Mouse (Mus musculus) liver, adult 2 months (tissue): ENCODE data around the gene Ptges2. TPM values are rescaled to one million over a fixed set of nuclear protein-coding genes. Genes with fewer than 3 reads are reported as not detected.

Source experiments
- DNase-seq: peaks from one replicate; pipeline ENCODE4 v3.0.0-alpha.2; 2011; ENCODE audit warnings: low read depth, low spot score; ENCODE audit errors: extremely low read depth
- H3K27ac ChIP-seq: fragments of 200-500 bp; replicated peaks from 2 replicates; pipeline ENCODE4 v1.5.1; 2012; ENCODE audit warnings: low read depth, mild to moderate bottlenecking, control low read depth, inconsistent platforms, low read length; ENCODE audit not compliant: insufficient read depth
- H3K27me3 ChIP-seq: fragments of 200-500 bp; 2 replicates; pipeline ENCODE4 v1.6.1; 2012; ENCODE audit warnings: mild to moderate bottlenecking, moderate library complexity, low read length, inconsistent platforms; ENCODE audit not compliant: control insufficient read depth, insufficient read depth
- H3K36me3 ChIP-seq: fragments of 200-500 bp; 2 replicates; pipeline ENCODE4 v1.6.1; 2012; ENCODE audit warnings: low read length, inconsistent platforms; ENCODE audit not compliant: control insufficient read depth, insufficient read depth
- H3K4me1 ChIP-seq: fragments of 200-500 bp; 2 replicates; pipeline ENCODE4 v1.6.1; 2011; ENCODE audit warnings: low read length; ENCODE audit not compliant: control insufficient read depth, insufficient read depth
- H3K4me3 ChIP-seq: fragments of 200-500 bp; 2 replicates; pipeline ENCODE4 v1.5.1; 2011; ENCODE audit warnings: low read depth, mild to moderate bottlenecking, control low read depth, low read length, moderate library complexity; ENCODE audit not compliant: insufficient read depth
- H3K79me2 ChIP-seq: fragments of 200-500 bp; 2 replicates; pipeline ENCODE4 v1.6.1; 2012; ENCODE audit warnings: inconsistent platforms, mild to moderate bottlenecking, low read length, moderate library complexity; ENCODE audit not compliant: control insufficient read depth, insufficient read depth
- H3K9ac ChIP-seq: fragments of 200-500 bp; 2 replicates; pipeline ENCODE4 v1.6.1; 2012; ENCODE audit warnings: low read depth, mild to moderate bottlenecking, control low read depth, inconsistent platforms, low read length
- CTCF ChIP-seq: fragments of 200-500 bp; IDR thresholded peaks from 2 replicates; pipeline ENCODE4 v1.5.1; 2011; ENCODE audit warnings: low read depth, low read length, control low read depth
- POLR2A ChIP-seq: fragments of 200-500 bp; IDR thresholded peaks from 2 replicates; pipeline ENCODE4 v1.6.1; 2011; ENCODE audit warnings: low read length, control low read depth; ENCODE audit not compliant: insufficient read depth; ENCODE audit errors: extremely low read depth
- WGBS: fragments of 180-500 bp; shearing (Covaris S2); methylation state at CpG from one replicate; pipeline ENCODE4 v1.1.7; 2018; 5-methylcytosine and 5-hydroxymethylcytosine counted together
- polyA plus RNA-seq: library from polyadenylated mRNA; depleted of rRNA; stranded (reverse); fragments of >200 nt; gene quantifications from 2 replicates; pipeline ENCODE4 v1.2.3, GENCODE M21; 2012
- total RNA-seq: library from RNA; depleted of rRNA; stranded (reverse); fragments of >200 nt; gene quantifications from 2 replicates; pipeline ENCODE4 v1.2.3, GENCODE M21; 2014

The Ptges2 gene
- total and polyA plus RNA-seq, 2 experiments = 24.4 to 30.7 TPM

DNA sequence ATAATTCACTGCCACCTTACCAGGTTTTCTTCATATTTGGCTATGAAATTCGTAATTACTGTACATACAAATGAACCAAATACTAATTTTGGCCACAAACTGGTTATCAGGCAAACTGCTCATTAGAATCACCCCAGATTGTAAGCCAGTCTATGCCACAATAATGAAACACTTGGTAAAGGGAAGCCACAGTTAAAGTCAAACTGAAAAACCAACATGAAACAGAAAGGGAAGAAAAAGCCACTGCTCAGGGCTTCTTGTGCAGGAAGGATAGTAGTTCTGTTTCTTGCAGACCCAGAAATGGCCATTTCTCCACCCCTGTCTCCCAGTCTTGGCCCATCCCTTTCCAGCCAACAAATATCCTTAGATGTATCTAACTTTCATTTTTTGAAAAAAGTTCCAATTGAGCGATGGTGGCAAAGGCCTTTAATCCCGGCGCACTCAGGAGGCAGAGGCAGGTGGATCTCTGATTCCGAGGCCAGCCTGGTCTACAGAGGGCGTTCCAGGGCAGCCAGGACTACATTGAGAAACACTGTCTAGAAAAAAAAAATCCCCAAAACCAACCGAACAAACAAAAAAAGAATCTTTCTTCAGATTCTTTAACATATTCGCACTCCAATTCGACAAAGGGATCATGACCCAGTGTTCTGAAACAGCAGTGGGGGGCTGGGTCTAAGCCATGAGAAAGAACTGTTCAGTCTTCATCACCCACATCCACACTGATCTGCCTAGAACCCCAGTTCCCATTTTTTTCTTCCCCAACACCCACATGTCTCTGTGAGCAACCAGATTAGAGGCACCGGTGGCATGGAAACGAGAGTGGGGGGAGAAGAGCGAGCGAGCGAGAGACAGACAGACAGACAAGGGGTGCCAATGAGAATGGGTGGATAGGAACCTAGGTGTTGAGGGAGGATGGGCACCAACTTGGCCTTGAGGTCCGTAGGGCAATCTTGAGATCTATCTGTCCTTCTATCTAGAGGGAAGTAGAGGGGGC is 54.4 kb downstream of the Ptges2 start, which contains the start of gene Naif1:
TSS of gene Naif1 (plus strand) at position 697 of the 994 bp plus-strand sequence.
- no peak for TF ChIP-seq POLR2A
- no peak for TF ChIP-seq CTCF
- H3K27me3 ChIP-seq = no peaks in the 10 kb centered on the region
- peak within 1 kb of the TSS; percentile 67 for H3K27ac ChIP-seq
- peak within 1 kb of the TSS; percentile 97 for H3K9ac ChIP-seq
- DNase-seq = no peak
- peaks cover 2% of the 10 kb centered on the region; the same call in 1 of the 2 replicates for H3K36me3 ChIP-seq
- WGBS = 45% methylated on average over 15 of the region's 15 CpGs
- peaks cover 25% of the 10 kb centered on the region for H3K4me1 ChIP-seq
- H3K79me2 ChIP-seq = peaks cover 12% of the 10 kb centered on the region
- peak within 1 kb of the TSS; percentile 83 for H3K4me3 ChIP-seq

DNA sequence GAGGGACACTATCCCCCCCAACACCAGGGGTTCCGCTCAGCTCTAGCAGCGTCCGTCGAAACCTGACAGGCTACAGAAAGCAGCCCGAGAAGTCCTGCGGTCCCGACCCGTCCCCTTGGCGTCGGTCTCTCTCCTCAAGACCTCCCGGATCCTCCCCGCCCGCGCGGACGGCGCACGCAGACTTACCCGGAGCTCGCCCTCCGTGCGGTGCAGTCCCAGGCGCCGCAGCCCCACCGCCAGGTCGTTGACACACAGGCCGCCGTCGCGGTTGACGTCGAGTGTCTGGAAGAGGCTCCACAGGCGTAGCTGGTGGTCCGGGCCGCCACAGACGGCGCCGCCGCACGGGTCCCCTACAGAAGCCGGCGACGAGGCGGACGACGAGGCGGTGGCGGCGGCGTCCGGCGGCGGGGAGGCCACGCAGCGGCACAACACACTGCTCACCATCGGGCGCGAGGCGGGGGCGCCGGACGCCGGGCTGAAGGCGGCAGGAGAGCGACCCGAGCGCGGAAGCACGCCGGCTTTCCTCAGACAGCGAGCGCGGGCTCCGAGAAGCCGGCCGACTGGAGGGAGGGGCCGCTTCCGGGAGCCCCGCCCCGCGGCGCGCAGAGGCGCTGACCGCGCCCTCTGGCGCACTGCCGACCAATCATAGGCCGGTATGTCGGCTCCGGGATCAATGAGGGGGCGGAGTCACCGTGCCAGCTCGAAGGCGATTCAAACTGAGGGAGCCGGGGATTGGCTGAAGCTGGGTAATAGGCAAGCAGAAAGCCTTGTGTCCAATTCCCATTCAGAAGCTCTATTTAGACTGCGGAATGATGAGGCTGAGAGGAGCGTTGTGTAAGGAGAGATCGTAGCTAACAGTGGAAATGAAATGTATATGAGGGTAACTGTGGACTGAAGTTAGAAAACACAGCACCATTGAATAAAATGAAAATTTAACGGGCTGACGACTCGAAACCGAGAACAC is 55.5 kb downstream of the Ptges2 start, which contains the start of gene Slc25a25:
TSS of gene Slc25a25 (minus strand) at position 565 of the 964 bp plus-strand sequence.
- no peak for TF ChIP-seq CTCF
- TF ChIP-seq POLR2A = peak; percentile 78
- Histone ChIP-seq H3K79me2 (peaks cover 9% of the 10 kb centered on the region), H3K4me3 (peak within 1 kb of the TSS; percentile 83), H3K36me3 (no peaks in the 10 kb centered on the region; the same call in 1 of the 2 replicates), H3K9ac (peak within 1 kb of the TSS; percentile 97), H3K27ac (peak within 1 kb of the TSS; percentile 77), H3K27me3 (no peaks in the 10 kb centered on the region), H3K4me1 (peaks cover 25% of the 10 kb centered on the region)
- under 1% methylated on average over 103 of the region's 103 CpGs for WGBS
- DNase-seq = peak; percentile 91

DNA sequence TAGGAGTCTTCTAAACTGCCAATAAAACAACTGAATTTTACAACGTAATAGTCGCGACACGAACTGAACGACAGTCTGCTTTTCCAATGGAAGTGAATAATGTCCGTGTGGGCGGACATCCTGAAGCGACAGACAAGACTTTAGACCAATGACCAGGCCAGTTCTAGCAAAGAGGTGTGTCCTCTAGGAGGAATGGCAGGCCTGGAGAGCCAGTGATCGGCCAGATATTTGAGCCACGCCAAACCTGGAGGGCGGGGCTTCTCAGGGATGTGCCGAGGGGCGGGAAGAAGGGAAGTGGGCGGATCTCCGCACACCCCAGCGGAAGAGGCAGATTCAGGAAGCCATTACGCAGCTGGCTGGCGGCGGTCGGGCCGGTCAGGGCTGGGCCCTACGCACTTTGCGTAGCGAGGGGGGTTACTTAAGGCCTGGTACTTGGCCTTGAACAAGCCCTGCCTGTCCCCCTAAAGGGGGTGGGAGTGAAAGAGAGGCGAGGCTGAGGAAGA is 56.2 kb downstream of the Ptges2 start:
- H3K9ac ChIP-seq = peak overlapping the region; percentile 44
- no peaks in the 10 kb centered on the region for H3K27me3 ChIP-seq
- H3K79me2 ChIP-seq = peaks cover 9% of the 10 kb centered on the region
- under 1% methylated on average over 25 of the region's 25 CpGs for WGBS
- H3K4me1 ChIP-seq = peaks cover 25% of the 10 kb centered on the region
- H3K27ac ChIP-seq = peak overlapping the region; percentile 77
- peak overlapping the region; percentile 53 for H3K4me3 ChIP-seq
- no peaks in the 10 kb centered on the region; the same call in 1 of the 2 replicates for H3K36me3 ChIP-seq
- peak; percentile 99 for DNase-seq
- TF ChIP-seq CTCF = no peak
- TF ChIP-seq POLR2A = 0 out of 2 replicates have a peak, but pooled peaks have one; percentile 40

DNA sequence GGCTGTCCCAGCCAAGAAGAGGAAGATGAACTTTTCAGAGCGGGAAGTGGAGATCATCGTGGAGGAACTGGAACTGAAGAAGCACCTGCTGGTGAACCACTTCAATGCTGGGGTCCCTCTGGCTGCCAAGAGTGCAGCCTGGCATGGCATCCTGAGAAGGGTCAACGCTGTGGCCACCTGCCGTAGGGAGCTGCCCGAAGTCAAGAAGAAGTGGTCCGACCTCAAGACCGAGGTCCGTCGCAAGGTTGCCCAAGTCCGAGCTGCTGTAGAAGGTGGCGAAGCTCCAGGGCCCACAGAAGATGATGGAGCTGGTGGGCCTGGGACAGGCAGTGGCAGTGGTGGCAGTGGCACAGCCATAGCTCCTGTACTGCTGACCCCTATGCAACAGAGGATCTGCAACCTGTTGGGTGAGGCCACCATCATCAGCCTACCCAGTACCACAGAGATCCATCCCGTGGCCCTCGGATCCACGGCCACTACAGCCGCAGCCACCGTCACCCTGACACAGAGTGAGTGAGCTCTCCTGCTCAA is 56.8 kb downstream of the Ptges2 start:
- DNase-seq = no peak
- Histone ChIP-seq H3K4me1 (peaks cover 25% of the 10 kb centered on the region), H3K27ac (peak overlapping the region; percentile 66), H3K79me2 (peaks cover 9% of the 10 kb centered on the region), H3K27me3 (no peaks in the 10 kb centered on the region), H3K36me3 (no peaks in the 10 kb centered on the region; the same call in 1 of the 2 replicates), H3K9ac (peak overlapping the region; percentile 44), H3K4me3 (peak overlapping the region; percentile 53)
- TF ChIP-seq POLR2A (no peak), CTCF (no peak)
- 71% methylated on average over 16 of the region's 16 CpGs for WGBS
